Mouse (Mus musculus): ENCODE data around the gene Rora. TPM values are rescaled to one million over a fixed set of nuclear protein-coding genes. Genes with fewer than 3 reads are reported as not detected.
A peak's percentile ranks its signal among the peaks of the same experiment; 100 is the strongest.

Gene Rora
- polyA plus RNA-seq, 1 experiment = 24.1 TPM

DNA sequence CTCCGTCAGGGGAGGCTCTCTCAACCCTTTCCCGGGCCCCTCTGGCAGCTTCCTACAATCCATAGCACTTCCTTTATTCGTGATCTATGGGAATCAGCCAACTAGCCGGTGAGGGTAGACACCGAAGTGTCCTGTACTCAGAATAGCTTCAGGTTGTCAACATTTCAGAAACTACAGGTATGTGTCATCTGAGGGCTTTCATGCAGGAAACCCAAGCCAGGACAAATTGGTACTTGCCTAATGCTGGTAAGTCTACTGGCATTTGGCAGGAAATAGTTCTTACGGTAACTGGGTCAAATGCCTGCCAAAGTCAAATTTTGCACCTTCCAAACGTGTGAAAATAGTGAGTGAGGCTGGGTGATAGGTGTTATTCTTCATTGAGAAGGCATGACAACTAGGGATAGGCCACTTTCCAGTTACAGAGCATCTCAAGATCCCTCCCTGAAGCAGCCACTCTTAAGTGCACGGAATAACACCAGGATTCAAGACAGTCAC, 708.4 kb downstream of the Rora start:
- Histone ChIP-seq H3K36me3 (ENCODE audit: control insufficient read depth, insufficient read depth, low read length) (no peaks in the 10 kb centered on the region), H3K4me3 (ENCODE audit: control insufficient read depth, low read depth, low read length) (peak overlapping the region; percentile 58), H3K27me3 (ENCODE audit: control insufficient read depth, insufficient read depth, low read length) (no peaks in the 10 kb centered on the region), H3K4me1 (ENCODE audit: control insufficient read depth, insufficient read depth, low read length) (no peaks in the 10 kb centered on the region), H3K27ac (ENCODE audit: control insufficient read depth, insufficient read depth, low read depth, low read length) (no peak overlapping the region)
- TF ChIP-seq POLR2A (IDR thresholded peaks at IDR 0.05; ENCODE audit: control insufficient read depth, low read depth, low read length) (no peak), CTCF (IDR thresholded peaks at IDR 0.05; ENCODE audit: control insufficient read depth, insufficient read depth, insufficient replicate concordance, low read depth, low read length) (no peak)

DNA sequence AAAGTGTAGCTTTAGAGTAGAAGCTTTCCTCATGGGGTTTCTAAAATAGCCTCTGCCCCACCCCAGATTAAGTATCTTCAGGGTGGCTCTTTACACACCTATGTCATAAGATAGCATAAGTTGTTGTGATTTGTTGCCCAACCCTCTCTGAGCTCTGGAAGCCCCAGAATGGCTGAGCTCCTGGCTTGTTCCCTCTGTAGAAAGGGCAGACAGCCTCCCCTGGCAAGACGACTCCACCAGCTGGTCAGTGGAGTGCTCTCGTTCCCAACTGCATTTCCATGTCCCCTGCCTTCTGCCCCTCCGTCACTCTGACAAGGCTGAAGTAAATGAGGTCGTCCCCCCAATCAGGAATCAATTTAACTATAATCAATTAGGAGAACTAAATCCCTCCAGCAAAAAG, 709.2 kb downstream of the Rora start:
- H3K4me1 ChIP-seq (ENCODE audit: control insufficient read depth, insufficient read depth, low read length) = no peaks in the 10 kb centered on the region
- no peaks in the 10 kb centered on the region for H3K36me3 ChIP-seq (ENCODE audit: control insufficient read depth, insufficient read depth, low read length)
- peak overlapping the region; percentile 83 for H3K4me3 ChIP-seq (ENCODE audit: control insufficient read depth, low read depth, low read length)
- no peaks in the 10 kb centered on the region for H3K27me3 ChIP-seq (ENCODE audit: control insufficient read depth, insufficient read depth, low read length)
- TF ChIP-seq POLR2A (IDR thresholded peaks at IDR 0.05; ENCODE audit: control insufficient read depth, low read depth, low read length) (no peak), CTCF (IDR thresholded peaks at IDR 0.05; ENCODE audit: control insufficient read depth, insufficient read depth, insufficient replicate concordance, low read depth, low read length) (no peak)
- no peak overlapping the region for H3K27ac ChIP-seq (ENCODE audit: control insufficient read depth, insufficient read depth, low read depth, low read length)

DNA sequence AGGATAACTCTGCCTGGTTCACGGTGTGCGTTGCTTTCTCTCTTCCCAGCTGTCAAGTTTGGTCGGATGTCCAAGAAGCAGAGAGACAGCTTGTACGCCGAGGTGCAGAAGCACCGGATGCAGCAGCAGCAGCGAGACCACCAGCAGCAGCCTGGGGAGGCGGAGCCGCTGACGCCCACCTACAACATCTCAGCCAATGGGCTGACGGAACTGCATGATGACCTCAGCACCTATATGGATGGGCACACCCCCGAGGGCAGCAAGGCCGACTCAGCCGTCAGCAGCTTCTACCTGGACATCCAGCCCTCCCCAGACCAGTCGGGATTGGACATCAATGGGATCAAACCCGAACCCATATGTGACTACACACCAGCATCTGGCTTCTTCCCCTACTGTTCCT, 710.5 kb downstream of the Rora start:
- Histone ChIP-seq H3K36me3 (ENCODE audit: control insufficient read depth, insufficient read depth, low read length) (no peaks in the 10 kb centered on the region), H3K27me3 (ENCODE audit: control insufficient read depth, insufficient read depth, low read length) (no peaks in the 10 kb centered on the region), H3K27ac (ENCODE audit: control insufficient read depth, insufficient read depth, low read depth, low read length) (no peak overlapping the region), H3K4me3 (ENCODE audit: control insufficient read depth, low read depth, low read length) (peak overlapping the region; percentile 83), H3K4me1 (ENCODE audit: control insufficient read depth, insufficient read depth, low read length) (no peaks in the 10 kb centered on the region)
- TF ChIP-seq POLR2A (IDR thresholded peaks at IDR 0.05; ENCODE audit: control insufficient read depth, low read depth, low read length) = no peak; the same call in 1 of the 2 replicates
- TF ChIP-seq CTCF (IDR thresholded peaks at IDR 0.05; ENCODE audit: control insufficient read depth, insufficient read depth, insufficient replicate concordance, low read depth, low read length) = no peak

DNA sequence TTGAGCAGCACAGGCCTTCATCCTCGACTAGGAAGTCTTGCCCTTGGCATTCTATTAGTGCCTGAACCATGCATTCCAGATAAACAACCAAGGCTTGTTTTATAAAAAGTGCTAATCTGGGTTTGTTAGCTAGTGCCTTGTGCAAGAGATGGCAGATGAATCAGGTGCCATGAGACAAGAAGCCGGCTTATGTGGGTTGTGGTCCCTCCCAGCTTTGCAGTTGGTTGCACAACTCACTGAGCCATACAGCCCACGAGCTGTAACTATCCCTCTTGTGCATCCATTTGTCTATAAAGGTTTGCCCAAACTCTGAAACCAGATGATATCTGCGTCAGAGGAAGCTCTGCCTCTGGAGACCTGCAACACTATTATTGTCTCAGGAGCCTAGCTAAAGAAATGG, 713.5 kb downstream of the Rora start:
- Histone ChIP-seq H3K36me3 (ENCODE audit: control insufficient read depth, insufficient read depth, low read length) (no peaks in the 10 kb centered on the region), H3K4me1 (ENCODE audit: control insufficient read depth, insufficient read depth, low read length) (no peaks in the 10 kb centered on the region), H3K27ac (ENCODE audit: control insufficient read depth, insufficient read depth, low read depth, low read length) (no peak overlapping the region), H3K27me3 (ENCODE audit: control insufficient read depth, insufficient read depth, low read length) (no peaks in the 10 kb centered on the region), H3K4me3 (ENCODE audit: control insufficient read depth, low read depth, low read length) (no peak overlapping the region)
- TF ChIP-seq POLR2A (IDR thresholded peaks at IDR 0.05; ENCODE audit: control insufficient read depth, low read depth, low read length) (no peak), CTCF (IDR thresholded peaks at IDR 0.05; ENCODE audit: control insufficient read depth, insufficient read depth, insufficient replicate concordance, low read depth, low read length) (no peak)

DNA sequence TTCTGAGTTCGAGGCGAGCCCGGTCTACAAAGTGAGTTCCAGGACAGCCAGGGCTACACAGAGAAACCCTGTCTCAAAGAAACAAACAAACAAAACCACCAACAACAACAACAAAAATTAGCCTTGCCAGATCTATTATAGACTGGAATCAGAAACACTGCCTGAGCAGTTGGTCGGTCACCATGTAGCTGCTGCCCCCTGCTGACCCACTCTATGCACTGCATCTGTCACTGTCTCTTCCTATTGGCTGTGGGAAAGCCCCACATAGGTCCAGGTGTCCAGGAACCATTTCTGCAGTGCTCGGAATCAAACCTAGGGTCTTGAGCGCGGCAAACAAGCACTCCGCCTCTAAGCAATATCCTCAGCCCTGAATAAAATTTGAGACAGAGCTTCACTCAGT, 714.5 kb downstream of the Rora start:
- H3K27me3 ChIP-seq (ENCODE audit: control insufficient read depth, insufficient read depth, low read length) = no peaks in the 10 kb centered on the region
- no peak overlapping the region for H3K4me3 ChIP-seq (ENCODE audit: control insufficient read depth, low read depth, low read length)
- TF ChIP-seq CTCF (IDR thresholded peaks at IDR 0.05; ENCODE audit: control insufficient read depth, insufficient read depth, insufficient replicate concordance, low read depth, low read length) = peak; percentile 83; the same call in 1 of the 2 replicates
- TF ChIP-seq POLR2A (IDR thresholded peaks at IDR 0.05; ENCODE audit: control insufficient read depth, low read depth, low read length) = no peak
- H3K4me1 ChIP-seq (ENCODE audit: control insufficient read depth, insufficient read depth, low read length) = no peaks in the 10 kb centered on the region
- H3K36me3 ChIP-seq (ENCODE audit: control insufficient read depth, insufficient read depth, low read length) = no peaks in the 10 kb centered on the region
- H3K27ac ChIP-seq (ENCODE audit: control insufficient read depth, insufficient read depth, low read depth, low read length) = no peak overlapping the region

DNA sequence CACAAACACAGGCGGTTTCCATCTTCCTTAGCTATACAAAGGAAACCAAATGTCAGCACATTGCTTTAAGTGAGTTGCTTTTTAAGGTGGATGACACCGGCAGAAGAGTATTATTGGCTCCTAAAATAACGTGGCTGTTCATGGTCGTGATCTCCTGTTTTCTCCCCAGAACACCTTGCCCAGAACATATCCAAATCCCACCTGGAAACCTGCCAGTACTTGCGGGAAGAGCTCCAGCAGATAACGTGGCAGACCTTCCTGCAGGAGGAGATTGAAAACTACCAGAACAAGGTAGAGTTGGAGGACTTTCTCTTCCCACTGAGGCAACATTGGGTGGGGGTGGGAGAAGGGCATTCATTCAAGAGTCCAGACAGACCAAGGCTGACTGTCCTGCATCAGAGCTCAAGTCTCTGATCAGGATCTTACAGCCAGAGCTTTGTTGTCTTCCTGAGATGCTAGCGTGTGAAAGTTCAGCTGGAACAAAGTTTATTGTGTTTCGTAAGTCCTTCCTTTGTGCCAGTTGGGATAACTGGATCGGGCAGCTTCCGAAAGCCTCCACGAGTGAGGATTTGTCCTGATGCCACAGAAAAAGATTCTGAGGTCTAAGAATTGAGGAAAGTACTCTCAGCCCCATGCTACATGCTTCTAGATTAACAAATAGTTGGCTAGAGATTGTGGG, 717.6 kb downstream of the Rora start:
- Histone ChIP-seq H3K27me3 (ENCODE audit: control insufficient read depth, insufficient read depth, low read length) (no peaks in the 10 kb centered on the region), H3K4me3 (ENCODE audit: control insufficient read depth, low read depth, low read length) (no peak overlapping the region), H3K4me1 (ENCODE audit: control insufficient read depth, insufficient read depth, low read length) (no peaks in the 10 kb centered on the region), H3K36me3 (ENCODE audit: control insufficient read depth, insufficient read depth, low read length) (no peaks in the 10 kb centered on the region), H3K27ac (ENCODE audit: control insufficient read depth, insufficient read depth, low read depth, low read length) (no peak overlapping the region)
- TF ChIP-seq CTCF (IDR thresholded peaks at IDR 0.05; ENCODE audit: control insufficient read depth, insufficient read depth, insufficient replicate concordance, low read depth, low read length) (no peak), POLR2A (IDR thresholded peaks at IDR 0.05; ENCODE audit: control insufficient read depth, low read depth, low read length) (no peak)

DNA sequence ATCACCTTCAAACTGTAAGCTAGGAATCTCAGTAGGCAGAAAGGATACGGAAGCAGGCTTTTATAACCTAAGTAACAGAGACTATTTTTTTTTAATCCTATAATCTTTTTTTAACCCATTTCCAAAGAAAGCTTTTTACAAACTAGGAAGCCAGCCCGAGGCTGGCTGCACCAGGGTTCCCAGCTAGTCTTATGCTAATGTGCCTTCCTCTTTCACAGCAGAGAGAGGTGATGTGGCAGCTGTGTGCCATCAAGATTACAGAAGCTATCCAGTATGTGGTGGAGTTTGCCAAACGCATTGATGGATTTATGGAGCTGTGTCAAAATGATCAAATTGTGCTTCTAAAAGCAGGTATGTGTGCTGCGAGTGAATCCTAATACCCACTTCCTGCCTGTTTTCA, 719.3 kb downstream of the Rora start:
- Histone ChIP-seq H3K4me1 (ENCODE audit: control insufficient read depth, insufficient read depth, low read length) (no peaks in the 10 kb centered on the region), H3K4me3 (ENCODE audit: control insufficient read depth, low read depth, low read length) (no peak overlapping the region), H3K36me3 (ENCODE audit: control insufficient read depth, insufficient read depth, low read length) (no peaks in the 10 kb centered on the region), H3K27ac (ENCODE audit: control insufficient read depth, insufficient read depth, low read depth, low read length) (no peak overlapping the region), H3K27me3 (ENCODE audit: control insufficient read depth, insufficient read depth, low read length) (no peaks in the 10 kb centered on the region)
- TF ChIP-seq POLR2A (IDR thresholded peaks at IDR 0.05; ENCODE audit: control insufficient read depth, low read depth, low read length) (no peak), CTCF (IDR thresholded peaks at IDR 0.05; ENCODE audit: control insufficient read depth, insufficient read depth, insufficient replicate concordance, low read depth, low read length) (no peak)
